Mouse (Mus musculus) pancreas, adult 10 weeks (tissue): ENCODE measurements around the gene Slc9a6. TPM values are rescaled to one million over a fixed set of nuclear protein-coding genes. Genes with fewer than 3 reads are reported as not detected.

Experiments used
- polyA plus RNA-seq: library from polyadenylated mRNA; stranded (reverse); fragments of 350-450 nt; fragmentation: Illumina TruSeq; extraction: RNeasy Lipid Tissue Mini Kit (QIAGEN cat#74804); gene quantifications from one replicate; pipeline ENCODE4 v1.2.3, GENCODE M21; 2015; ENCODE audit warnings: low read depth, low replicate concordance; ENCODE audit not compliant: insufficient read depth

Slc9a6 gene
- 3.5 TPM for polyA plus RNA-seq

GRCm38 (mm10) chrX:56609623-56610317 is at the start of gene Slc9a6:
Gene Slc9a6, plus strand, starts transcription at chrX:56609757.

GRCm38 (mm10) chrX:56597887-56598640 is 11.5 kb upstream of the Slc9a6 start, which contains the start of gene Mmgt1:
Gene Mmgt1, minus strand, starts transcription at chrX:56598069.

Other genes starting within 250 kb of the Slc9a6 start
- gene Smim10l2a, start 235.2 kb upstream of the Slc9a6 start, polyA plus RNA-seq, result 1.3 TPM
- not detected for gene Gm2174, start 161.8 kb upstream of the Slc9a6 start, polyA plus RNA-seq
- gene Ints6l, start 154.9 kb upstream of the Slc9a6 start, polyA plus RNA-seq, result 43.9 TPM
- not detected for gene Gm10477, start 85.0 kb upstream of the Slc9a6 start, polyA plus RNA-seq
- not detected for gene Gm648, start 60.2 kb upstream of the Slc9a6 start, polyA plus RNA-seq
- gene Mmgt1, start 11.7 kb upstream of the Slc9a6 start, polyA plus RNA-seq, result 3.9 TPM
- 25.1 TPM for gene Fhl1, start 122.0 kb downstream of the Slc9a6 start, polyA plus RNA-seq
- not detected for gene Map7d3, start 212.6 kb downstream of the Slc9a6 start, polyA plus RNA-seq